ENCODE assay signal across 9 mouse cellular contexts in genomic region chr3:94412530-94412929, GRCm38 (mm10). TPM values are rescaled to one million over a fixed set of nuclear protein-coding genes. Genes with fewer than 3 reads are reported as not detected.
DNase-seq lines count a peak whose midpoint lies in the region; ATAC-seq and TF ChIP-seq lines count a peak whose summit lies in the region.
"Had no signal": no experiment of that assay in that cellular context is flagged by ENCODE, and none has a peak within 500 bp of the region (broad histone marks: within the 10 kb centered on the region; RNA-seq: fewer than 3 reads in every experiment).

No protein-coding gene starts in this region.

- DNase-seq in heart, adult 11 months = no peak
- DNase-seq in heart, postnatal 0 days (ENCODE audit: low spot score) = no peak
- DNase-seq in liver, postnatal 0 days = no peak
- no peak for DNase-seq in frontal cortex, postnatal 36 days (ENCODE audit: low spot score in 2 of 2)
- no peak for DNase-seq in urinary bladder, postnatal 25 days (ENCODE audit: low spot score)
- no peak for DNase-seq in frontal cortex, postnatal 14 days (ENCODE audit: low spot score in 2 of 2)

- H3K27me3 ChIP-seq in heart, embryonic 15.5 days = peaks cover 3% of the 10 kb centered on the region; the same call in 1 of the 2 replicates
- no peaks in the 10 kb centered on the region for H3K27me3 ChIP-seq in heart, postnatal 0 days (ENCODE audit: control insufficient read depth, insufficient read depth, low read length)
- no peaks in the 10 kb centered on the region for H3K27me3 ChIP-seq in liver, postnatal 0 days (ENCODE audit: insufficient read depth, low read length)

- TF ChIP-seq POLR2A in bone marrow macrophage, adult 2 months (IDR thresholded peaks at IDR 0.05; ENCODE audit: borderline replicate concordance, low read depth, low read length) = no peak

- WGBS in heart, embryonic 15.5 days = 7% methylated on average over 25 of the region's 25 CpGs
- WGBS in heart, postnatal 0 days = 10% methylated on average over 25 of the region's 25 CpGs
- WGBS in liver, postnatal 0 days (ENCODE audit: insufficient replicate concordance) = 9% methylated on average over 25 of the region's 25 CpGs

- peak overlapping the region; percentile 45 for H3K9ac ChIP-seq in heart, embryonic 15.5 days
- H3K9ac ChIP-seq in heart, postnatal 0 days (replicated peaks; ENCODE audit: low read depth, low read length) = peak overlapping the region; percentile 15; the same call in 1 of the 2 replicates
- peak overlapping the region; percentile 35; the same call in 1 of the 2 replicates for H3K9ac ChIP-seq in liver, postnatal 0 days (replicated peaks)

- H3K4me1 ChIP-seq in heart, embryonic 15.5 days (replicated peaks) = peaks cover 11% of the 10 kb centered on the region
- peaks cover 3% of the 10 kb centered on the region; the same call in 1 of the 2 replicates for H3K4me1 ChIP-seq in bone marrow macrophage, adult 2 months (ENCODE audit: control insufficient read depth, insufficient read depth, low read length)
- H3K4me1 ChIP-seq in heart, postnatal 0 days (ENCODE audit: control insufficient read depth, insufficient read depth) = peaks cover 9% of the 10 kb centered on the region
- H3K4me1 ChIP-seq in liver, postnatal 0 days (ENCODE audit: insufficient read depth) = peaks cover 12% of the 10 kb centered on the region

- no peak for TF ChIP-seq EP300 in heart, postnatal 0 days (IDR thresholded peaks at IDR 0.05; ENCODE audit: low read depth)
- no peak for TF ChIP-seq EP300 in liver, postnatal 0 days (IDR thresholded peaks at IDR 0.05; ENCODE audit: low read depth)

- H3K27ac ChIP-seq in heart, embryonic 15.5 days = no peak overlapping the region
- H3K27ac ChIP-seq in bone marrow macrophage, adult 2 months (ENCODE audit: insufficient read depth, low read depth, low read length) = peak overlapping the region; percentile 21
- no peak overlapping the region for H3K27ac ChIP-seq in heart, postnatal 0 days (ENCODE audit: low read depth)
- H3K27ac ChIP-seq in liver, postnatal 0 days (ENCODE audit: low read depth) = 0 out of 2 replicates have a peak overlapping the region, but pooled peaks have one; percentile 11

- peak overlapping the region; percentile 54 for H3K4me3 ChIP-seq in heart, embryonic 15.5 days
- peak overlapping the region; percentile 75 for H3K4me3 ChIP-seq in bone marrow macrophage, adult 2 months (ENCODE audit: insufficient read depth, low read length)
- peak overlapping the region; percentile 42 for H3K4me3 ChIP-seq in heart, postnatal 0 days (ENCODE audit: low read depth, low read length)
- H3K4me3 ChIP-seq in liver, postnatal 0 days (ENCODE audit: low read depth, low read length) = peak overlapping the region; percentile 53

- no peaks in the 10 kb centered on the region for H3K9me3 ChIP-seq in heart, embryonic 15.5 days (replicated peaks)
- no peaks in the 10 kb centered on the region for H3K9me3 ChIP-seq in heart, postnatal 0 days (replicated peaks; ENCODE audit: control insufficient read depth, low read length)
- no peaks in the 10 kb centered on the region for H3K9me3 ChIP-seq in liver, postnatal 0 days (ENCODE audit: low read length)

- TF ChIP-seq CTCF in bone marrow macrophage, adult 2 months (IDR thresholded peaks at IDR 0.05; ENCODE audit: low read depth, low read length) = no peak
- no peak for TF ChIP-seq CTCF in heart, postnatal 0 days (IDR thresholded peaks at IDR 0.05; ENCODE audit: low read depth)
- no peak for TF ChIP-seq CTCF in liver, postnatal 0 days (IDR thresholded peaks at IDR 0.05; ENCODE audit: low read depth)

- no peaks in the 10 kb centered on the region for H3K36me3 ChIP-seq in heart, embryonic 15.5 days
- H3K36me3 ChIP-seq in heart, postnatal 0 days (replicated peaks; ENCODE audit: control insufficient read depth, insufficient read depth, low read length) = no peaks in the 10 kb centered on the region
- H3K36me3 ChIP-seq in liver, postnatal 0 days (replicated peaks; ENCODE audit: insufficient read depth, low read length) = no peaks in the 10 kb centered on the region

- peak; percentile 15; the same call in 1 of the 2 replicates for ATAC-seq in heart, embryonic 15.5 days (replicated peaks; ENCODE audit: insufficient number of reproducible peaks, insufficient read depth, low FRiP score, low read depth)
- peak; percentile 12; the same call in 1 of the 2 replicates for ATAC-seq in heart, postnatal 0 days (ENCODE audit: insufficient read depth, low read depth)
- peak; percentile 43 for ATAC-seq in liver, postnatal 0 days

- H3K4me2 ChIP-seq in heart, embryonic 15.5 days = peak overlapping the region; percentile 93
- H3K4me2 ChIP-seq in heart, postnatal 0 days (ENCODE audit: low read depth, low read length) = peak overlapping the region; percentile 66
- peak overlapping the region; percentile 86 for H3K4me2 ChIP-seq in liver, postnatal 0 days (ENCODE audit: low read depth, low read length)

RNA-seq across cellular contexts. Expression of gene Tdrkh, which starts 0.5 kb away (rescaled TPM):
- 8.3 and 10.0 TPM in 2 replicates for polyA plus RNA-seq in heart, embryonic 15.5 days (2015; fragmentation: Nextera tagmentation; extraction: Ambion mirVana)
- 15.7 and 17.7 TPM in 2 replicates for polyA plus RNA-seq in bone marrow macrophage, adult 2 months (2012; ENCODE audit: insufficient read depth, insufficient read length, missing spikeins)
- total RNA-seq in heart, postnatal 0 days (2014; rRNA removed; ENCODE audit: low replicate concordance) = 0.34 and 6.5 TPM in 2 replicates
- polyA plus RNA-seq in heart, postnatal 0 days (2015; fragmentation: Nextera tagmentation; extraction: Ambion mirVana) = 7.5 and 7.7 TPM in 2 replicates
- polyA plus RNA-seq in liver, postnatal 0 days (2015; fragmentation: Nextera tagmentation; extraction: Ambion mirVana) = 7.1 and 7.7 TPM in 2 replicates

RNA-seq across cellular contexts. Expression of gene Lingo4, which starts 14.2 kb away (rescaled TPM):
- polyA plus RNA-seq in heart, embryonic 15.5 days (2015; fragmentation: Nextera tagmentation; extraction: Ambion mirVana) = 0.09 and 0.34 TPM in 2 replicates
- not detected in 2 replicates for polyA plus RNA-seq in bone marrow macrophage, adult 2 months (2012; ENCODE audit: insufficient read depth, insufficient read length, missing spikeins)
- total RNA-seq in heart, postnatal 0 days (2014; rRNA removed; ENCODE audit: low replicate concordance) = not detected in 2 replicates
- polyA plus RNA-seq in heart, postnatal 0 days (2015; fragmentation: Nextera tagmentation; extraction: Ambion mirVana) = 0.19 and 0.25 TPM in 2 replicates
- polyA plus RNA-seq in liver, postnatal 0 days (2015; fragmentation: Nextera tagmentation; extraction: Ambion mirVana) = 0.38 and 0.46 TPM in 2 replicates

RNA-seq across cellular contexts. Expression of gene Mrpl9, which starts 30.6 kb away (rescaled TPM):
- polyA plus RNA-seq in heart, embryonic 15.5 days (2015; fragmentation: Nextera tagmentation; extraction: Ambion mirVana) = 56.1 and 60.8 TPM in 2 replicates
- 33.4 and 34.0 TPM in 2 replicates for polyA plus RNA-seq in bone marrow macrophage, adult 2 months (2012; ENCODE audit: insufficient read depth, insufficient read length, missing spikeins)
- 83.0 and 85.1 TPM in 2 replicates for total RNA-seq in heart, postnatal 0 days (2014; rRNA removed; ENCODE audit: low replicate concordance)
- polyA plus RNA-seq in heart, postnatal 0 days (2015; fragmentation: Nextera tagmentation; extraction: Ambion mirVana) = 67.4 and 68.7 TPM in 2 replicates
- polyA plus RNA-seq in liver, postnatal 0 days (2015; fragmentation: Nextera tagmentation; extraction: Ambion mirVana) = 27.4 and 28.7 TPM in 2 replicates

RNA-seq across cellular contexts. Expression of gene Oaz3, which starts 31.2 kb away (rescaled TPM):
- 0.23 and 0.38 TPM in 2 replicates for polyA plus RNA-seq in heart, embryonic 15.5 days (2015; fragmentation: Nextera tagmentation; extraction: Ambion mirVana)
- 2.1 TPM in 1 of 2 replicates, not detected in the other for polyA plus RNA-seq in bone marrow macrophage, adult 2 months (2012; ENCODE audit: insufficient read depth, insufficient read length, missing spikeins)
- not detected in 2 replicates for total RNA-seq in heart, postnatal 0 days (2014; rRNA removed; ENCODE audit: low replicate concordance)
- 0.33 and 0.41 TPM in 2 replicates for polyA plus RNA-seq in heart, postnatal 0 days (2015; fragmentation: Nextera tagmentation; extraction: Ambion mirVana)
- 0.15 and 0.38 TPM in 2 replicates for polyA plus RNA-seq in liver, postnatal 0 days (2015; fragmentation: Nextera tagmentation; extraction: Ambion mirVana)
- total RNA-seq: left cerebral cortex, postnatal 25 days had no signal

RNA-seq across cellular contexts. Expression of gene Rorc, which starts 39.9 kb away (rescaled TPM):
- polyA plus RNA-seq in heart, embryonic 15.5 days (2015; fragmentation: Nextera tagmentation; extraction: Ambion mirVana) = 7.5 and 7.8 TPM in 2 replicates
- not detected in 2 replicates for polyA plus RNA-seq in bone marrow macrophage, adult 2 months (2012; ENCODE audit: insufficient read depth, insufficient read length, missing spikeins)
- total RNA-seq in heart, postnatal 0 days (2014; rRNA removed; ENCODE audit: low replicate concordance) = 37.2 and 55.0 TPM in 2 replicates
- 13.5 and 17.1 TPM in 2 replicates for polyA plus RNA-seq in heart, postnatal 0 days (2015; fragmentation: Nextera tagmentation; extraction: Ambion mirVana)
- polyA plus RNA-seq in liver, postnatal 0 days (2015; fragmentation: Nextera tagmentation; extraction: Ambion mirVana) = 5.4 and 6.6 TPM in 2 replicates

Comparison
In these comparisons a context has a peak if more than half of its experiments do, and no peak if none do; other contexts are left out.
1. H3K27ac ChIP-seq: peak in bone marrow macrophage, adult 2 months (single experiment) and liver, postnatal 0 days (single experiment); none in heart, embryonic 15.5 days (single experiment) and heart, postnatal 0 days (single experiment).
2. Peak in every context shown above with its lines, with median percentiles within 50 percentile points of each other: ATAC-seq, H3K4me2 ChIP-seq, H3K4me3 ChIP-seq and H3K9ac ChIP-seq.